Mouse (Mus musculus): ENCODE results near the gene Ric1.

The Ric1 gene

DNA sequence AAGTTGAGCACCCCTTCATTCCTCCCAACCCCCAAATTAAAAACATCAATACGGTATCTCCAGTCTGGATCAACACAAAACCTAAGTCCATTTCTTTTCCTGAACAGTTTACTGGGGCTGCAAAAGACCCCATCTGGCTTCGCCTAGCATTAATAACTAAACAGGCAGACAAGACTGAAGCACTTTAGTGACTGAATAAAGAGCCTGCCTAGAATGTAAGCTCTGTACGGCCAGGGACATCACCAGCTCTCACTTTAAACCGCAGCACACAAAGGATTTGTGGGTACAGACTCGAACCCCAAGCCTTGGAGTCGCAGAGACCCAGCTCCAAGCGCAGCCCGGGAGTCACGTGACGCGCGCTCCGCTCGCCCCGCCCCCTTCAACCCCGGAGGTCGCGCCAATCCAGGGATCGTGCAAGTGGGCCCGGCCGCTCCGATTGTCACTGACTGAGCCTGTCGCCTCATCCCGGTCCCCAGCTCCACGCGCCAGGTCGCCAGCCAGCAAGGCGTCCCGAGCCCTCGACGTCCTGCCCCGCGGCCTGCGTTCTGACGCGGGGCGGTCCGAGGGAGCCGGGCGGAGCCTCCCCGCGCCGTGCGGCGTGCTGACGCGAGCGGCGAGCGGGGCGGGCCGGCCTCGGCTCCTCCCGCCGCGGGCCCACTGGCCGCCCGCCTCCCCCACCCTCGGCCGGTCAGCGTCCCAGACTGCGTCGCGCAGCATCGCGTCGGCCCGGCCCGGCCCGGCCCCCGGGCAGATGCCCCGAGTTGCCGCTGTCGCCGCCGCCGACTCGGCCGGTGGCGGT lies at the start of gene Ric1:
Gene Ric1 (plus strand): TSS at position 646 of the 799 bp plus-strand sequence.
- DNase-seq = peak; percentile 89

- DNase-seq = no peak
These were observed 49.7 kb upstream of the Ric1 start for GRCm38 (mm10) chr19:29472424-29472823.

DNA sequence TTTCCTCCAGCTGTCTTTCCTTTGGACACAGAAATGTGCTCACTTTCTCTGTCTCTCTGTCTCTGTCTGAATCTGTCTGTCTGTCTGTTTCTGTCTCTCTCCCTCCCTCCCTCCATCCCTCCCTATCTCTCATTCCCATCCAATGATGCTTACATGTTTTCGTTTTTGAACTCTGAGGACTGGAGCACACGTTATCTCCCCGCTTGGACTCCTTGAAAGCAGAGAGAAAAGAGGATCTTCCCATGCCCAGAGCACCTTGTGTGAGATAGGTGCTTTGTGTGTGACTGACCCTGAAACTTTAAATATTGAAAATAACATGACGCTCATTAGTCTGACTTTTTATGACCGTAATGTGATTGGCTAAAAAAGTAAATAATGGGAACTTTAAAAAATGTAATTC lies 49.1 kb upstream of the Ric1 start:
- no peak for DNase-seq

DNA sequence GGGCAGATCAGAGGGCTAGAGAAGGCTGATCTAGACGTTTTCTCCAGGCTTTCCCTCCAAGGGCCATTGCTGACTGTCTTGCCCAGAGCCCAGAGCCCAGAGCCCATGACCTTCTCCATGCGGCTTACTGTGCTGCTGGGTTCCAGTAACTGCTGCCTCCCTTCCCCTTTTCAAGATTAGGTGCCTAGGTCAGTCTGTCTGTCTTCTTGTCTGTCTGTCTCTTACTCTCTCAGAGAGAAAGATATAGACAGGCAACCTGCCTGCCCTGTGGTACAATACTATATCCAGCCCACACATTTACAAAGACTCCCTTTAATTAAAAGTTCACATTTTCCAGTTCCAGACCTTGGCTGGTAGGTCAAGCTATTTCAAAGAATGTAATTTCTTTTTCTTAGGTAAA lies 47.3 kb upstream of the Ric1 start:
- no peak for DNase-seq

DNA sequence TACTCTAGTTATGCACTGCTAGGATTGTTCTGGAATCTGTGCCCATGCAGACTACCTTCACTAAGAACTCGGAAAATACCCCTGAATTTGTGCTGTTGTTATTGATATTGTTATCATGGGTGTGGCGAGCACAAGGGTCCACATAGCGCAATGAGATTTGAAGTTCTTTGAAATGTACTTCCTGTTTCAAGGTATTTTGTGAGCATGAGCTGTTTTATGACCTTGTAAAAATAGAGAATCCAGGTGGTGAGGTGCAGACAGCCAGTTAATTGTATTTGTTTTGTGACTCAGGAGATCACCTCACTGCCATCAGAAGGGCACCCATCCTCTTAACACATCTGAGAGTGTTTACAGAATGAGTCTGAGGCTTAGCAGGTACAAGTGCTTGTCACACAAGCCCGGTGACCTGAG lies 46.9 kb upstream of the Ric1 start:
- DNase-seq = no peak

GRCm38 (mm10) chr19:29478598-29478997 lies 43.5 kb upstream of the Ric1 start:
- DNase-seq = no peak

GRCm38 (mm10) chr19:29481578-29481977 lies 40.5 kb upstream of the Ric1 start:
- DNase-seq = no peak

DNA sequence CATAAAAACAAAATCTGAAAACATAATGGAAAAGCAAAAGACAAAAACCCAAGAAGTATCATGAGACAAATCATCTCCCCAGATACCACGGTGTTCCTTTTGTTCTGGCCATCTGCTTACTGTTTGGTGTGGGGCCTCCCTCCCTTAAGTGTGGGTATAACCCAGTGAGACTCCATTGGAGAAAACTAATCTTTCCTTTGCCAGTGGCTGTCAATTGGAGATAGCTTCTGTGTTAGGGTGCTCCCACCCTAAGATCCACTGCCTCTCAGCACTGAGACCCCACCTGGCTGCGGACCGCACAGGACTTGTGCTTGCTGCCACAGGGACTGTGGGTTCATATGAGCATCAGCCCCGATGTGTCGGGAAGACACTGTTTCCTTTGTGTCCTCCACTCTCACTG lies 39.9 kb upstream of the Ric1 start:
- DNase-seq = no peak

DNA sequence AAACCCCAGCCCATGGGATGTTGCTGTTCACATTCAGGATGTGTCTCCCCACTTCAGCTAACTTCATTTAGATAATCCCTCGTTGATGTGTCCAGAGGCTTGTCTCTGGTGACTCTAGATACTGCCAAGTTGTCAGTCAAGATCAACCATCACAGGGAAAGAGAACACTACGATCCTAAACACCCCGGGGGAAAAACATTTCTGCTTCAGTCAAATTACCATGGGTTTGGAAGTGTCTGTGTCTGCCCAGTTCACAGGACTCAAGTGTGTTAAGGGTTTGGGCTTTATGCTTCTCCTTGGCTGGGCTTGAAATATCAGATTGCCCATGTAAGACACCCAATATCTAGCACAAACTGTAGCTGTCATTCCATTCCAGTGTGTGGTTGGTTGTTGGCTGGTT lies 39.4 kb upstream of the Ric1 start:
- no peak for DNase-seq

DNA sequence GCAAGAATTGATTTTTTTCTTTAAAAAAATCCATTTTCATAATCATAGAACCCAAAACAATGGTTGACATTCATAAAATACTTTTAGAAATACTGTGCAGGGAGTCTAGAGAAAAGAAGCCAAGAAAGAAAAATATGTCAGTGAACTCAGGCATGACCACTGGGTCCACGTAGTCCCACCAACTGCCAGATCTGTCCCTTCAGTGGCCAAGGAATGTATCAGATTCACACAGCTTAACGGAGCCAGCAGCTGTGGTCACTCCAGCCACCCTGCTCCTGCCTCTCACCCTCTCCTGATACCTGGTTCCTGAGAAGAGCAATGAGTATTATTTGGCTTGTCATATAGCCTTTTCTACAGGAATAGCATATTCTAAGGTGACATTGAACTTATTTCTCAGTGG lies 38.7 kb upstream of the Ric1 start:
- DNase-seq = no peak

GRCm38 (mm10) chr19:29484537-29484936 lies 37.5 kb upstream of the Ric1 start:
- DNase-seq = no peak

GRCm38 (mm10) chr19:29485257-29485948 lies 36.7 kb upstream of the Ric1 start:
- no peak for DNase-seq

- no peak for DNase-seq
These were observed 35.4 kb upstream of the Ric1 start for GRCm38 (mm10) chr19:29486545-29487206.

- DNase-seq = no peak
These were observed 34.6 kb upstream of the Ric1 start for GRCm38 (mm10) chr19:29487326-29488072.

DNA sequence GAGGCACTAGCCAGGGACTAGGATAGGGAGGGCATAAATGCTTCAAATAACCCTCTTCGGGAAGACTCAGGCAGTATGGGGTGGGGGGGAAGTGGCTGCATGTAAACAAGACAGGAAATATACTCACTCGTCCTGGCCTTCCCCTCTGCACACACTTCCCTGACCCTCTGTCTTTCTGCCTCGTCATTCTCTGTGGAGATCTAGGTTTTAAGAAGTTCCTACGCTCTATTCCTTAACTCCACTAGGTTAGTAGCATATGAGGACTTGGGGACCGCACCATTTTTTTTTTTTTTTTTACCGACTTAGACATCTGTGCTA lies 34.0 kb upstream of the Ric1 start:
- no peak for DNase-seq

- no peak for DNase-seq
These were observed 33.7 kb upstream of the Ric1 start for GRCm38 (mm10) chr19:29488420-29488819.

- DNase-seq = no peak
These were observed 32.2 kb upstream of the Ric1 start for GRCm38 (mm10) chr19:29489785-29490284.

GRCm38 (mm10) chr19:29491467-29491866 lies 30.6 kb upstream of the Ric1 start:
- DNase-seq = no peak

- no peak for DNase-seq
These were observed 27.6 kb upstream of the Ric1 start for GRCm38 (mm10) chr19:29494454-29494853.

DNA sequence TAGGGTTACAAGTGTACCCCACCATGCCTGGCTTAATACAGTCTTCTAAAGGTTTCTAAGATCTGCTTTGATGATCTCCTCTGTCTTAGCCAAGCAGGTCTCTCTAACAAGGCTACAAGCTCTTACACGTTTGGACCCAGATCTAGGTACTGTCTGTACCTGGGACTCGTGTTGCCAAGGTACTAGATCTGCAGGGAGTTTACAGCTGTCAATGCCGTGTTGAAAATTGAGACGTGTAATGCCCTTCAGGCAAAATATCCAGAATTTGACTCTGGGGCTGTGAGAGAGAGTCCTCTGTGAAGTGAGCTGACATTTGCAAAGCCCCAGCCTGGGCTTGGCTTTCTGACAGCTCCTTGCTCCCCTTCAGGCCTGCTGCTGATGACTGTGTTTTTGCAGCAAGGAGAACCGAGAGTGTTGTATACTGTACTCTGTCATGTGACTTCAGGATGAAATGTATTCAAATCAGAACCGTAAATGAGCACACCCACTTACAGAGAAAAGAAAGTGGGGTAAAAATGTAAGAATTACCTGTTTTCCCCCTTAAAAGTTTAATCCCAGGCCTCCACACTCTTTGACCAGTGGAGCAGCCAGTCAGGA lies 26.0 kb upstream of the Ric1 start:
- no peak for DNase-seq

GRCm38 (mm10) chr19:29496786-29497557 lies 25.1 kb upstream of the Ric1 start:
- DNase-seq = no peak

DNA sequence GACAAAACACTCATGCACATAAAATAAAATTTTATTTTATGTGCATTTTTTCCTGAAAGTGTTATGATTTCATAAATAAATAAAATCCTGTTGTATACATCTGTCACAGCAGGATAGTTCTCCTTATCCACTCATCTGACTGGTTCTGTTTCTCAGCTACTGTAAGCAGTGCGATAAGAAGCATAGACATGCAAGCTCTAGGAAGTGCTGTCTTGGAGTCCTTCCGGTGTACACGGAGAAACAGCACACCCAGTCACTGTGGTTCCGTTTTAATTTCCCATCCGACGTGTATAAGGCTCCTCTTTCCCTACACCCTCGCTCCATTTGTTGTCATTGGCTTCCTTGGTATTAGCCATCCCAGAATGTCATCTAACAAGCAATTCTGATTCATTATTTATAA lies 24.2 kb upstream of the Ric1 start:
- DNase-seq = no peak
